Mouse (Mus musculus) limb, embryonic 10.5 days (tissue): ENCODE results near the gene Crebrf. TPM values are rescaled to one million over a fixed set of nuclear protein-coding genes. Genes with fewer than 3 reads are reported as not detected.

Source experiments
- DNase-seq: peaks from one replicate; pipeline ENCODE4 v3.0.0-alpha.2; 2017; ENCODE audit warnings: low spot score
- H3K27ac ChIP-seq: fragments of 300-500 bp; sonication (generic); 2 replicates; pipeline ENCODE4 v1.5.1; 2016; ENCODE audit warnings: mild to moderate bottlenecking
- H3K27me3 ChIP-seq: fragments of 300-500 bp; sonication (generic); 2 replicates; pipeline ENCODE4 v1.6.1; 2016; ENCODE audit warnings: low read depth, mild to moderate bottlenecking; ENCODE audit not compliant: poor library complexity, severe bottlenecking
- H3K36me3 ChIP-seq: fragments of 300-500 bp; sonication (generic); 2 replicates; pipeline ENCODE4 v1.6.1; 2016; ENCODE audit warnings: mild to moderate bottlenecking, moderate library complexity
- H3K4me1 ChIP-seq: fragments of 300-500 bp; sonication (generic); 2 replicates; pipeline ENCODE4 v1.6.1; 2016
- H3K4me3 ChIP-seq: fragments of 300-500 bp; sonication (generic); 2 replicates; pipeline ENCODE4 v1.5.1; 2016; ENCODE audit warnings: mild to moderate bottlenecking, moderate library complexity
- H3K9me3 ChIP-seq: fragments of 300-500 bp; sonication (generic); replicated peaks from 2 replicates; pipeline ENCODE4 v1.6.1; 2016; ENCODE audit warnings: mild to moderate bottlenecking
- WGBS: fragments of 180-500 bp; shearing (Covaris S2); methylation state at CpG from one replicate; pipeline ENCODE4 v1.1.7; 2016; 5-methylcytosine and 5-hydroxymethylcytosine counted together
- polyA plus RNA-seq: library from polyadenylated mRNA; unstranded; fragments of >200 nt; fragmentation: Nextera tagmentation; extraction: Ambion mirVana; gene quantifications from 2 replicates; pipeline ENCODE4 v1.2.1, GENCODE M21; 2016

Gene Crebrf
- polyA plus RNA-seq, 1 experiment from 2014 or later = 1.7 TPM

DNA sequence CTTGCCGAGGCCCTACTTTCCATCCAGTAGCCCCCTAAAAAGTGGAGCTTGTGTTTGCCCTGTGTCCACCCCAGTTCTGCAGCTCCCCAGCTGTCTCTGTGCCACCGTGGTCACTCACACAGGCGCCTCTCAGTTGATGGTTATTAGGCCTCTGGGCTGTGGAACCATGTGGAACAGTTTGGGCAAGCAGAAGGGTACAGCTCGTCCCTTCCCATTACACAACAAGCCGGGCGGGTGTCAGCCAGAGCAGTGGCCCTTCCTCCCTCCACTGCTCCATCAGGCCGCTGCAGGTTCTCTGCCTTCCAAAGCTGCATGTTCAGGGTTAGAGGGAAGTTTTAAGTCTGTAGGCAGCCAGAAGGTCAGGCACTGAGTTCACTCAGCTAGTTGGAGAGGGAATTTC is 24.3 kb upstream of the Crebrf start:
- no peak for DNase-seq
- no peaks in the 10 kb centered on the region for H3K9me3 ChIP-seq
- no peaks in the 10 kb centered on the region for H3K27me3 ChIP-seq
- peaks cover 5% of the 10 kb centered on the region for H3K36me3 ChIP-seq
- no peak overlapping the region for H3K4me3 ChIP-seq
- H3K27ac ChIP-seq = no peak overlapping the region
- peaks cover 8% of the 10 kb centered on the region for H3K4me1 ChIP-seq
- 90% methylated on average over 7 of the region's 7 CpGs for WGBS

DNA sequence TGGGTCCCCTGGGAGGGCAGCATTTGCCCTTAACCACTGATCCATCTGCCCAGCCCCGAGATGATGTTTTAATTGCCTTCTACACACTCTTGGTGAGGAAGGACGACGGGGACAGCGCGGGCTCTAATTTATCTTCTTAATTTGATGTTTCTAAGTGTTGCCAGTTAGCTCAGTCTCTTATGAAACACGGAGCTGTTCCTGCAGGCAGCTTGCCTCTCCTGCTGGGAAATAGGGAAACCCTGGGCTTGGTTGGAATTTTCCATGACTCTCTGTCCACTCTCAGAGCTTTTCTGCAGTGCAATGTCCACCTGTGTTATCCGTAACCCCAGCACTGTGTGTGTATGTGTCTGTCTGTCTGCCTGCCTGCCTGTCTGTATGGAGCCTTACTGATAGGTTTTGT is 22.0 kb upstream of the Crebrf start:
- Histone ChIP-seq H3K36me3 (peaks cover 17% of the 10 kb centered on the region), H3K4me1 (peaks cover 8% of the 10 kb centered on the region), H3K9me3 (no peaks in the 10 kb centered on the region), H3K4me3 (no peak overlapping the region), H3K27me3 (no peaks in the 10 kb centered on the region), H3K27ac (no peak overlapping the region)
- WGBS = 85% methylated on average over 7 of the region's 7 CpGs
- no peak for DNase-seq

DNA sequence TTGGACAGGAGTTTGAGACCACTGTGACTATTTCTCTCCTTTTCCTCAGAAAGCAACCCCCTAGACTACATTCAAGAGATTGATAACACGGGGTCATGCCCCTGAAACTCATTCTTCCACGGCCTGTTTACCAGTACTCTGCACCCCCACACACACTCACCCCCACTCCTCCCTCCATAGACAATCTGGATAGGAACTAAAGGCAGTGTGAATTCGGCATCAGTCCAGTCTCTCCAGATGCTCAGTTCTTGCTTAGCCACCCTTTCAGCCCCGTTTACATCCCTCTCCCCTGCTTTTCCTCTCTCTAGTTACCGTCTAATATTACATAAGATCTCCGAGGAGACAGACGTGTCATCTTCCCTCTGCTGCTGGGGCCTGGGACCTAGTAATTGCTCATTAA is 21.3 kb upstream of the Crebrf start:
- DNase-seq = no peak
- Histone ChIP-seq H3K4me3 (no peak overlapping the region), H3K4me1 (peaks cover 5% of the 10 kb centered on the region), H3K36me3 (peaks cover 25% of the 10 kb centered on the region), H3K27me3 (no peaks in the 10 kb centered on the region), H3K27ac (no peak overlapping the region), H3K9me3 (no peaks in the 10 kb centered on the region)
- 84% methylated on average over 7 of the region's 7 CpGs for WGBS

DNA sequence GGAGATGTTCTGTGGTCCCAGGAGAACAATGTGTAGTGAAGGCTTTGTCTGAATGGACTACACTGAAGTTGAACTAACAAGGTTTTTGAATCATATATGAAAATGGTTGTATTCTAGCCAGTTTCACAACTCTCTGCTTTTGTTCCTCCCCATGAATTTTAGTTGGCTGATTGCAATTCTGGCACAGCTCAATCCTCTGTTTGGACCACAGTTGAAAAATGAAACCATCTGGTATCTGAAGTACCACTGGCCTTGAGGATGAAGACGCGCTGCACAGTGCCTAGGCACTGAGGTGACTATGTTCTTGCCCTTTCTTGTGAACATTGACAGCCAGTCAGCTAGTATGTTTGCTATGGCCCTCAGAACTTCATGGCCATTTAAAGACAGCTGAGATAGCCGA is 20.3 kb upstream of the Crebrf start:
- WGBS = 92% methylated on average over 3 of the region's 3 CpGs
- no peak overlapping the region for H3K4me3 ChIP-seq
- no peaks in the 10 kb centered on the region for H3K27me3 ChIP-seq
- no peaks in the 10 kb centered on the region for H3K4me1 ChIP-seq
- H3K27ac ChIP-seq = no peak overlapping the region
- DNase-seq = no peak
- peaks cover 33% of the 10 kb centered on the region for H3K36me3 ChIP-seq
- H3K9me3 ChIP-seq = no peaks in the 10 kb centered on the region

DNA sequence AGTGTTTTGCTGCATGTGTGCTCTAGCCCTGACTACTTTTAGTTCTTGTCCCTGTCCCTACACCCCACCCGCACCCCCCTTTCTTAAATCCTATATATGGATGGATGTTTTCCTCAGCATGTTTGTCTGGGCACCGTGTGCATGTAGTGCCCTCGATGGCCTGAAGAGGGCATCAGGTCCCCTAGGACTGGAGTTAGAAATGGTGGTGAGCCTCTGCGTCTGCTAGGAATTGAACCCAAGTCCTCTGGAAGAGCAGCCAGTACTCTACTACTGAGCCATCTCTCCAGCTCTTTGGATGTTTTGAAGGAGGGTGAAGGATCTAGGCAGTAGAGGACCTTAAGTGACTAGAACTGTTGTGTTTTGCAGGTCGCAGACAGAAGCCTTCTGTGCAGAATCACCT is 16.6 kb upstream of the Crebrf start:
- DNase-seq = no peak
- 90% methylated on average over 5 of the region's 5 CpGs for WGBS
- Histone ChIP-seq H3K4me3 (no peak overlapping the region), H3K9me3 (no peaks in the 10 kb centered on the region), H3K27me3 (no peaks in the 10 kb centered on the region), H3K36me3 (peaks cover 43% of the 10 kb centered on the region), H3K27ac (no peak overlapping the region), H3K4me1 (no peaks in the 10 kb centered on the region)

DNA sequence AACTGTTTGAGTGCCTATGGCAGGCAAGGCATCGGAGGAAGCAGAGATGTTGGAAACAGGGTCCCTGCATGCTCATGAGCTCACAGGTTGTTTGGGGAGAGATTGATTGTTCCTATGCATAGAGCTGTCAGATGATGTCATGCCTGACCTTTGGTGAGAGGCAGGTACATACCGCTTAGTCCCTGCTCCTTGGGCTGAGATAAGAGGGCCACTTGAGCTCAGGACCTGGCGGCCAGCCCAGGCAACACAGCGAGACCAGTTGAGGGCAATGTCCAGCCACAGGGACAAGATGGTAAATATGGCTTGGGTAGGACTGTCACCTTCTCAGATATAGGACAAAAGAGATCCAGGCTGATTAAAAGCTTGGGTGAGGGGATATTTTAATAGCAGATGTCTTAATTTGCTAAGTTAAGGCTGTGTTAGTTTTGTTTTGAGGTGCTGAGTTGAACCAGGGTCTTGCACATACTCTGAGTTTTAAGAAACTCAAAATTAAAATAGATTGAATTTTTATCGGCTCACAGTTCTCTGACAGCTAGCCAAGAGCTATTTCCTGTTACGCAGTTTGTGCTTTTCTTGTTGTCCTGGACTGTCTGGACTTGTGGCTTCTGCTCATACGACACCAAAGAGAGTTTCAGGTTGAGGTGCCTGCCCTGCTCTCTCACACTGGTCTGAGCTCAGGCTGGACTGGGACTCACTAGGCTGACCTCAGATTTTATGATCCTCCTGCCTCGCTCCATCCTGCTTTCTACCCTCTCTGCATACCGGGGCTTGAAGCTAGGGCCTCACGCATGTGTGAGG is 15.4 kb upstream of the Crebrf start:
- no peak overlapping the region for H3K4me3 ChIP-seq
- no peaks in the 10 kb centered on the region for H3K4me1 ChIP-seq
- peaks cover 43% of the 10 kb centered on the region for H3K36me3 ChIP-seq
- no peak overlapping the region for H3K27ac ChIP-seq
- DNase-seq = no peak
- H3K27me3 ChIP-seq = no peaks in the 10 kb centered on the region
- WGBS = 91% methylated on average over 10 of the region's 10 CpGs
- no peaks in the 10 kb centered on the region for H3K9me3 ChIP-seq

DNA sequence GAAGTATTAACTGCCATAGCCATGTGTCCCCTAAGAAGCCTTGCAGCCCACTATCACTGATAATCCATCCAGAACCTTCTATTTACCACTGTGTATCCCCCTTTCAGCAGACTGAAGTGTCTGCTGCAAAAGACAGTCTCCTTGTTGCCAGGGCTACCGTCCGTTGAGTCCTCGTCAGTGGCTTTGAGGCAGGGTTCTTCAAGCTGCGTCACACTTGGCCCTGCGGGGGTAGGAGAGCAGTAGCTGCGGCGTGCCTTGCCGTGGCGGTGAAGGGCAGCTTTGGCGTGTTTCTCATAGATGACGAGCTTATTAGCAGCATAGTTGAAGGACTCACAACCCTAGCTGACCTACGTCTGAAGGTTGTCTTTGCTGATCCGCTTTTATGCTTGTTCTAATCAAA is 13.9 kb upstream of the Crebrf start:
- no peak for DNase-seq
- no peaks in the 10 kb centered on the region for H3K4me1 ChIP-seq
- H3K4me3 ChIP-seq = no peak overlapping the region
- peaks cover 36% of the 10 kb centered on the region for H3K36me3 ChIP-seq
- no peaks in the 10 kb centered on the region for H3K27me3 ChIP-seq
- 88% methylated on average over 13 of the region's 13 CpGs for WGBS
- H3K27ac ChIP-seq = no peak overlapping the region
- no peaks in the 10 kb centered on the region for H3K9me3 ChIP-seq

DNA sequence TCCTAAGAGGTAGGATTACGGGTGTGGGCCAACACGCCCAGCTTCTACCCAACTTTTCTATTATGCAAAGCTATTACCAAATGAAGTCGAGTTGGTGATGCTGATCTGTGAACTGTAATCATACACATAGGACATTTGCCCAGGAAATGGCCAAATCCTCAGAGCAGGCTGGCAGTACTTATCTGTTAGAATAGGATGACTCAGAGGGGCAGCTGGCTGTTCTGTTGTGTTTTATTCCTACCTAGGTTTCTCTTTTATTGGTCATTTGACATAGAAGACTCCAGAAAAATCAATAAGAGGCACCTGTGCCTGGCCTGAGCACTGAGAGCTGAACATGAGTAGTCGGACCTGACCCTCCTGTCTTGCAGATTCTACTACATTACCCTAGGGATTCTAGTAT is 12.8 kb upstream of the Crebrf start:
- no peaks in the 10 kb centered on the region for H3K9me3 ChIP-seq
- H3K36me3 ChIP-seq = peaks cover 32% of the 10 kb centered on the region
- H3K4me1 ChIP-seq = no peaks in the 10 kb centered on the region
- no peak for DNase-seq
- H3K27me3 ChIP-seq = no peaks in the 10 kb centered on the region
- H3K27ac ChIP-seq = no peak overlapping the region
- 89% methylated on average over 4 of the region's 4 CpGs for WGBS
- H3K4me3 ChIP-seq = no peak overlapping the region

DNA sequence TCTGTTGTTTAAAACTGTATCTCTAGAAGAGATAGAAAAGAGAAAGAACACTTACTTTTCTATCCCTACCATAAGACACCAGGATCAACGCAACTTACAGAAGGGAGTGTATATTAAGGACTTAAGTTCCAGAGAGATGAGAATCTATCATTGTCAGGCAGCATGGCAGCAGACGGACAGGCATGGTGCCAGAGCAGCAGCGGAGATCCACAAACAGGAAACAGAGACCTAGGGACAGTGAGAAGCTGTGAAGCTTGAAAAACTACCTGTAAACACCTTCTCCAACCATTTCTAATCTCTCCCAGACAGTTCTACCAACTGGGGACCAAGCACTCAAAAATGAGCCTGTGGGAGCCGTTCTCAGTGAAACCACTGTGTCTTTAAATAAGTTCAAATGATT is 11.8 kb upstream of the Crebrf start:
- no peaks in the 10 kb centered on the region for H3K9me3 ChIP-seq
- H3K4me3 ChIP-seq = no peak overlapping the region
- no peak for DNase-seq
- WGBS = 92% methylated on average over 4 of the region's 4 CpGs
- H3K4me1 ChIP-seq = no peaks in the 10 kb centered on the region
- H3K27ac ChIP-seq = no peak overlapping the region
- H3K36me3 ChIP-seq = peaks cover 23% of the 10 kb centered on the region
- H3K27me3 ChIP-seq = no peaks in the 10 kb centered on the region

DNA sequence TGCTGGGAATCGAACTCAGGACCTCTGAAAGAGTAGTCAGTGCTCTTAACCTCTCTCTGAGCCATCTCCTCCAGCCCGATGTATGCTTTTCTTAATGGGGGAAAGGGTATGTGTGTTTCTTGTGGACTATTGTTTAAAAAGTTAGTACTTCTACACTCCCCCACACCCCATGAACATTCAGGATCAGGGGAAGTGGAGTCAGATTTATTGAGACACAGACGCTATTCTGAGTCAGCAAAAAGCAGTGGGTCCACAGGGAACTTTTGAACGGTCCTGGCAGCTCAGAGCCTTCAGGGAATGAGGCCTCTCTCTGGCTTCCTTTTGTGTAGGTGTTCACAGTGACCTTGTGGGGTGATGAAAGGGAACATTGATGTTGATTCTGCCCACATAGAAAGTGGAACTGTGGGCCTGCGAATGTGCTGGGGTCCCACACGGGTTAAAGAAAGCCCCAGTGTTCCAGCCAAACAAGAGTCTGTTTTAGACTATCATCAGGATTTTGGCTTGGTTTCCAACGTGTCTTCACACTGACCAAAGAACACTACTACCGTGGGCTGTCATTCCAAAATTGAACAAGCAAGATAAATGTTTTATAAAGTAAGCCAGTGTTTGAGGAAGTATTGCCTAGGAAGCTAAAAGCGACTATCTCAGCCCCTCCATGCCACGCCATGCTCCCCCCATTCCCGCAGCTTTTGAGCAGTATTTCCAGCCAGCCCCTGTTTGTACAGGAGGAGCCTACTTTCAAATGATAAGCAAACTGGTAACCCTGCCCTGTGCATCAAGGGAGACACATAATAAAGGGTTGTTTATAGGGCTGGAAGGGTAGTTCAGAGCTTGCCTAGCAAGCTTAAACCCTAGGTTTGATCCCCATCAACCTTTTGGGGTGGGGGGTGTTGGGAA is 9.7 kb upstream of the Crebrf start:
- no peaks in the 10 kb centered on the region for H3K4me1 ChIP-seq
- H3K4me3 ChIP-seq = no peak overlapping the region
- 83% methylated on average over 11 of the region's 11 CpGs for WGBS
- H3K27ac ChIP-seq = no peak overlapping the region
- H3K27me3 ChIP-seq = 0 out of 2 replicates have a peak, but pooled peaks cover under 1% of the 10 kb centered on the region
- no peak for DNase-seq
- H3K36me3 ChIP-seq = peaks cover 6% of the 10 kb centered on the region
- H3K9me3 ChIP-seq = no peaks in the 10 kb centered on the region

DNA sequence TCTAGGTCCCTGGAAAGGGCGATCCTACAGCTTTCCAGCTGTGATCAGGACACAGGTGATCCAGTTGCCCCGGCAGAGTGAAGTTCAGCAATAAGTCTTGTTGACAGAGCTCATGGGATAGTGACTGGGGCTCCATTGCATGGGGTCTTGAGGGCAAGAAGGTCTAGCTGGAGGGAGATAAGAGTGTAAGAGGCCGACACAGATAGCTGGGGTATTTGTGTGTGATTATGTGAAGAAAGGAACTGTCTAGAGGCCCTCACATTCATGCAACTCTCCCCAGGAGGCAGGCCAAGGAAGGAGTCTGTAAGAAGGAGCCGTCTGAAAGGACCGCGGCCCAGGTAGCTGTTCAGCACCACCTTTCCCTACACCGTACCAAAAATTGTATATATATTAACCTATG is 8.4 kb upstream of the Crebrf start:
- H3K36me3 ChIP-seq = no peaks in the 10 kb centered on the region
- 0 out of 2 replicates have a peak, but pooled peaks cover 4% of the 10 kb centered on the region for H3K27me3 ChIP-seq
- no peak overlapping the region for H3K27ac ChIP-seq
- WGBS = 68% methylated on average over 7 of the region's 7 CpGs
- DNase-seq = no peak
- no peak overlapping the region for H3K4me3 ChIP-seq
- no peaks in the 10 kb centered on the region for H3K4me1 ChIP-seq
- no peaks in the 10 kb centered on the region for H3K9me3 ChIP-seq

DNA sequence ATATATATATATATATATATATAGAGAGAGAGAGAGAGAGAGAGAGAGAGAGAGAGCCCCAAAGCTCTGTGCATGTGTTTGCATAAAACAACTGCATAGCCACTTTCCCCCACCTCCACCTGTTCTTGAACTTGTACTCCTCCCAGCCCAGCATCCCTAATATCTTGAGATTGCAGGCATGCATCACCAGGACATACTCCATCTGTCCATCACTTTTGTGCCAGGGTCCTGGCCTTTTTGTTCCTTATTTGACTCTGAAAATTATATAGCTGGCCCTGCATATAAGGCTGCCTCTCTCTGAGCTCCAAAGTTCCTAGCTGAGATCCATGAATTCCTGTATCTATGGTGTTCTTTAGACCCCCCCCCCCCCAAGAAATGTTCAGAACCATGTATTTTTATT is 7.0 kb upstream of the Crebrf start:
- Histone ChIP-seq H3K9me3 (no peaks in the 10 kb centered on the region), H3K27me3 (0 out of 2 replicates have a peak, but pooled peaks cover 4% of the 10 kb centered on the region), H3K27ac (no peak overlapping the region), H3K4me1 (no peaks in the 10 kb centered on the region), H3K4me3 (no peak overlapping the region), H3K36me3 (no peaks in the 10 kb centered on the region)
- DNase-seq = no peak

DNA sequence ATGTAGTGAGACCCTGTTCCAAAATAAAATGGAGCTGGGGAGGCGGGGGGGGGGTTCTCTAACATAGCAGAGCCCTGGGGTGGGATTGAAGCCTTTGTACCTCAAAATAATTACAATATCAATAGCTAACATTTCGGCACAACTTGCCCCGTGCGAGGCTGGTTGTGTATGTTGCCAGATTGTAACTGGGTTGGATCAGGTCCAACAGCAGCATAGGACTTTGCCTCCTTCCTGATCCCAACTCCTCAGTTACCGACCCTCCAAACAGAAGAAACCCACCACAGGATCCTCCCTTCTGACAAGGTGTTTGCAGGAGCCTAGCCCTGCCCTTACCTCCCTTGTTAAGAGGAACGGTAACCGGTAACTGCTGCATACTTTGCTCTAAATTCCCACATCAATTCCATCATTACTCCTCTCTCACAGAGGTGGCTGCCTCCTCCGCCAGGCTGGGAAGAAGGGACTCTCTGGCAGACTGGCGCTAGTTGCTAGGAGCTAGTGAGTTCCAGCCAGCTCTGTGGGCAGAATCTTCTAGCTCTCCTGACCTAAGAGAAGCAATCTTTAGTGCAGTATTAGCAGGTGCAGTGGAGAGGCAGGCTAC is 6.4 kb upstream of the Crebrf start:
- H3K27me3 ChIP-seq = 0 out of 2 replicates have a peak, but pooled peaks cover 4% of the 10 kb centered on the region
- DNase-seq = no peak
- no peak overlapping the region for H3K27ac ChIP-seq
- 60% methylated on average over 9 of the region's 9 CpGs for WGBS
- H3K4me1 ChIP-seq = no peaks in the 10 kb centered on the region
- H3K36me3 ChIP-seq = no peaks in the 10 kb centered on the region
- no peaks in the 10 kb centered on the region for H3K9me3 ChIP-seq
- no peak overlapping the region for H3K4me3 ChIP-seq
